Mouse (Mus musculus) midbrain, embryonic 10.5 days (tissue): ENCODE measurements around the gene Bdh2. TPM values are rescaled to one million over a fixed set of nuclear protein-coding genes. Genes with fewer than 3 reads are reported as not detected.

Experiments used
- DNase-seq: peaks from one replicate; pipeline ENCODE4 v3.0.0-alpha.2; 2017; ENCODE audit warnings: low spot score
- H3K27ac ChIP-seq: fragments of 300-500 bp; sonication (generic); replicated peaks from 2 replicates; pipeline ENCODE4 v1.5.1; 2016; ENCODE audit warnings: mild to moderate bottlenecking
- H3K27me3 ChIP-seq: fragments of 300-500 bp; sonication (generic); 2 replicates; pipeline ENCODE4 v1.6.1; 2016; ENCODE audit warnings: low read depth, mild to moderate bottlenecking; ENCODE audit not compliant: poor library complexity, severe bottlenecking
- H3K36me3 ChIP-seq: fragments of 300-500 bp; sonication (generic); 2 replicates; pipeline ENCODE4 v1.6.1; 2016; ENCODE audit warnings: mild to moderate bottlenecking, moderate library complexity
- H3K4me1 ChIP-seq: fragments of 300-500 bp; sonication (generic); 2 replicates; pipeline ENCODE4 v1.6.1; 2016
- H3K4me3 ChIP-seq: fragments of 300-500 bp; sonication (generic); 2 replicates; pipeline ENCODE4 v1.5.1; 2016; ENCODE audit warnings: mild to moderate bottlenecking, moderate library complexity
- H3K9me3 ChIP-seq: fragments of 300-500 bp; sonication (generic); replicated peaks from 2 replicates; pipeline ENCODE4 v1.6.1; 2016; ENCODE audit warnings: mild to moderate bottlenecking
- WGBS: fragments of 180-500 bp; shearing (Covaris S2); methylation state at CpG from one replicate; pipeline ENCODE4 v1.1.7; 2016; 5-methylcytosine and 5-hydroxymethylcytosine counted together
- polyA plus RNA-seq: library from polyadenylated mRNA; unstranded; fragments of >200 nt; fragmentation: Nextera tagmentation; extraction: Ambion mirVana; gene quantifications from 2 replicates; pipeline ENCODE4 v1.2.1, GENCODE M21; 2016

The Bdh2 gene
- polyA plus RNA-seq, 1 experiment from 2014 or later: 8.1 TPM

DNA sequence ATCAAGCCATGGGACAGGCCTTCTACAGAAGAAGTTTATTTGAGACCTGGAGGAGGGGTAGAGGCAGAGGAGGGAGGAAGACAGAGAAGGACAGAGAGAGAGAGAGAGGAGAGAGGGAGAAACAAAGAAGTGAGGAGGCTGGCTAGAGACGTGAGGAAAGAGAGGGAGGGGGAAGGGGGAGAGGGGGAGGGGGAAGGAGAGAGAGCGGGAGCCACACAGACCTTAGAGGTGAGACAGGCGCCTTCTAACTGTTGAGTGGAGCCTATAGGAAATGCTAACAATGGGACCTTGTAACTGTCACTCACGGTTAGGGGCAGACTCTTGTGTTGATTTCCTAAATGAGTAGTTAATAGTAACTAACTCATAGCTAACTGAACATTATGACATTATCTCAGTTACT is 52.7 kb downstream of the Bdh2 start:
- Histone ChIP-seq H3K4me3 (no peak overlapping the region), H3K27ac (0 out of 2 replicates have a peak overlapping the region, but pooled peaks have one; percentile 49), H3K9me3 (no peaks in the 10 kb centered on the region), H3K36me3 (no peaks in the 10 kb centered on the region), H3K4me1 (peaks cover 7% of the 10 kb centered on the region), H3K27me3 (no peaks in the 10 kb centered on the region)
- 41% methylated on average over 4 of the region's 4 CpGs for WGBS
- DNase-seq: no peak

DNA sequence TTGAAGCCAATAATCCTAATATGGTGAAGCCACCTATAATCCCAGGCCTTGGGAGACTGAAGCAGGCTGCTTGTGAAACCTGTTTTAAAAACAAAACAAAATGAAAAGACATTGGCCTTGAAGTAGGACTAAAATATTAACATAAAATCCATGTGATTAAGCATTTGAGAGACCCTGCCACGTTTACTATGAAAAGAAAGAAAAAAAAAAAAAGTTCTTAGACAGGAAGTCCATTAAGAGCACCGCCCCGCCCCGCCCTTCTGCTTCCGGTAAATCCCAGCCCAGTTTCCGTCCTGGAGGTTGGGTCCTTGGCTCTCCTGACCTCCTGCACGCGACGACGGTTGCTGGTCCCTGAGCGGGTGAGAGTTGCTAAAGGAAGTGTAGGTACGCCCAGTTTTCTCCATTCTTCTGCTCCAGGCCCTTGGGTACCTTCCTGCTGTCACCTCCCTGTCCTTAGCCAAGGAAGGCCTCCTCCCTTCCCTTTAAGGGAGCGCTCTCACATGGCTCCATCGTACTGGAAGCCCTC is 66.8 kb downstream of the Bdh2 start, which contains the start of gene Slc9b1:
Gene Slc9b1, plus strand, starts transcription at position 291 of the 526 bp plus-strand sequence.
- H3K27me3 ChIP-seq: no peaks in the 10 kb centered on the region
- H3K9me3 ChIP-seq: no peaks in the 10 kb centered on the region
- H3K36me3 ChIP-seq: no peaks in the 10 kb centered on the region
- H3K4me3 ChIP-seq: no peak within 1 kb of the TSS
- no peak within 1 kb of the TSS for H3K27ac ChIP-seq
- no peak for DNase-seq
- no peaks in the 10 kb centered on the region for H3K4me1 ChIP-seq
- 78% methylated on average over 14 of the region's 14 CpGs for WGBS

DNA sequence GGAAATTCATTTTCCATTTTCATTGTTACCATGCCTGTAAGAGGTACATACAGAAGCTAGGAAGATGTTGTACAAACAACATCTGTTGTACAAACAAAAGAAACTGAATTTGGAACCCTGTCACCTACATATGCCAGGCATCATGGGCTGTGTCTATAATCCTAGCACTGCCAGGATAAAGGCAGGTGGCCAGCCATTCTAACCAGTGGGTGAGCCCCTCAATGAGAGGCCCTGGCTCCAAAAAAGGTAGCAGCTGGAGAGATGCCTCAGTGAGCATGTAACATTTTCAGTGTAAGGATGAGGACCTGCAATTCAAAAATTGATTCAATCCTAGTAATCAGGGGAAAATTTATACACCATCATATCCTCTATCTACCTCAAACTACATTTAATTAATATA is 68.0 kb downstream of the Bdh2 start:
- DNase-seq: no peak
- no peak overlapping the region for H3K4me3 ChIP-seq
- no peaks in the 10 kb centered on the region for H3K9me3 ChIP-seq
- H3K27ac ChIP-seq: no peak overlapping the region
- H3K4me1 ChIP-seq: no peaks in the 10 kb centered on the region
- no peaks in the 10 kb centered on the region for H3K36me3 ChIP-seq
- no peaks in the 10 kb centered on the region for H3K27me3 ChIP-seq

DNA sequence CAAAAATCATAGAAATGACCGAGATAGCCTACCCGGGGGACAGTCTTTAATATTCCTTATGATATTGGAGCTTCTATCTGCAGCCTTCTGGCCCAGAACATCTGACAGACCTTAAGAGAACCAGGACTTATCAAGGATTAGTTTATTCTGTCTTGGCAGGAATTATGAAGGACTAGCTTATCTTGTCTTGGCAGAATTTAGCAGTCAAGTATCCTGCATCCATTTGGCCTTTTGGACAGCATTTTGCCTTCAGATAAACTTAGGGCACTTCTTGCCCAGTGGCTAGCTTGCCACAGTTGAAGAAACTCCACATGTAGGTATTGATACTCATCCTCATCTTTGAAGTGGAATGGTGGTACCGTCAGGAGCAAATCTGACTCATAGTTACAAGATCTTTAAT is 70.8 kb downstream of the Bdh2 start:
- DNase-seq: no peak
- Histone ChIP-seq H3K9me3 (no peaks in the 10 kb centered on the region), H3K4me3 (no peak overlapping the region), H3K36me3 (no peaks in the 10 kb centered on the region), H3K27me3 (no peaks in the 10 kb centered on the region), H3K27ac (no peak overlapping the region), H3K4me1 (no peaks in the 10 kb centered on the region)
- 95% methylated on average over 3 of the region's 3 CpGs for WGBS

Other genes with a start within 250 kb of the Bdh2 start
- gene Cenpe, start 68.7 kb upstream of the Bdh2 start, polyA plus RNA-seq: 34.8 and 37.7 TPM in 2 replicates
- gene Slc9b2, start 26.5 kb downstream of the Bdh2 start, polyA plus RNA-seq: 1.2 and 2.8 TPM in 2 replicates
- 0.14 and 0.19 TPM in 2 replicates for gene Slc9b1, start 66.8 kb downstream of the Bdh2 start, polyA plus RNA-seq
- 87.4 and 94.2 TPM in 2 replicates for gene Cisd2, start 142.7 kb downstream of the Bdh2 start, polyA plus RNA-seq
- 548 and 568 TPM in 2 replicates for gene Ube2d3, start 156.9 kb downstream of the Bdh2 start, polyA plus RNA-seq
- gene Manba, start 204.4 kb downstream of the Bdh2 start, polyA plus RNA-seq: 3.9 and 4.2 TPM in 2 replicates